Comparison of ENCODE assay signal across 10 mouse cellular contexts in the genomic region with DNA sequence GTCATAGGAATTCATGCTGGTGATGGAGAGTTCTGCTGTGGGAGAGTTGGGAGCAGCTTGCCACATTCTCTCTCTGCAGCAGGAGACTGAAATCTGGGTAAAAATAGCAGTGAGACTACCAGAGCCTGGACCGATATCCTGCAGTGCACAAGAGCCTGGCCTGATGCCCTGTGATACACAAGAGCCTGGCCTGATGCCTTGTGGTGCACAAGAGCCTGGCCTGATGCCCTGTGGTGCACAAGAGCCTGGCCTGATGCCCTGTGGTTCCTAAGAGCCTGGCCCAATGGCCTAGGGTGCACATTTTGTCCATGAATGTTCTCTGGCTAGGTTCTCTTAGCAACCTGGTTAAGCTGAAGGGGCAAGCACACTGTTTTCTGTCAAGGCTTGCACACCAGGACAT.
A peak's percentile ranks its signal among the peaks of the same experiment; 100 is the strongest.
DNase-seq lines count a peak whose midpoint lies in the region; ATAC-seq and TF ChIP-seq lines count a peak whose summit lies in the region.
"Had no signal": no experiment of that assay in that cellular context is flagged by ENCODE, and none has a peak within 500 bp of the region (broad histone marks: within the 10 kb centered on the region; RNA-seq: fewer than 3 reads in every experiment).

No protein-coding gene starts in this region.

- no peak overlapping the region for H3K27ac ChIP-seq in midbrain, postnatal 0 days (ENCODE audit: low read depth, low read length)
- H3K27ac ChIP-seq in midbrain, embryonic 10.5 days (replicated peaks): no peak overlapping the region
- H3K27ac ChIP-seq in lung, postnatal 0 days (ENCODE audit: low read length): no peak overlapping the region
- H3K27ac ChIP-seq in forebrain, embryonic 12.5 days: no peak overlapping the region
- H3K27ac ChIP-seq: limb, embryonic 13.5 days had no signal

- H3K4me2 ChIP-seq in midbrain, postnatal 0 days (ENCODE audit: low read depth, low read length, poor library complexity, severe bottlenecking): no peak overlapping the region
- no peak overlapping the region for H3K4me2 ChIP-seq in lung, postnatal 0 days (replicated peaks; ENCODE audit: low read depth, low read length)
- no peak overlapping the region for H3K4me2 ChIP-seq in forebrain, embryonic 12.5 days
- H3K4me2 ChIP-seq: limb, embryonic 13.5 days had no signal

- H3K4me3 ChIP-seq in midbrain, postnatal 0 days (ENCODE audit: low read depth, low read length): no peak overlapping the region
- no peak overlapping the region for H3K4me3 ChIP-seq in midbrain, embryonic 10.5 days
- no peak overlapping the region for H3K4me3 ChIP-seq in lung, postnatal 0 days (ENCODE audit: low read depth, low read length)
- H3K4me3 ChIP-seq in forebrain, embryonic 12.5 days (replicated peaks): no peak overlapping the region
- H3K4me3 ChIP-seq: erythroblast, embryonic 14.5 days; limb, embryonic 13.5 days had no signal

- no peaks in the 10 kb centered on the region for H3K9me3 ChIP-seq in midbrain, postnatal 0 days (ENCODE audit: low read length)
- no peaks in the 10 kb centered on the region for H3K9me3 ChIP-seq in midbrain, embryonic 10.5 days (replicated peaks)
- H3K9me3 ChIP-seq in lung, postnatal 0 days (ENCODE audit: low read length): no peaks in the 10 kb centered on the region
- no peaks in the 10 kb centered on the region for H3K9me3 ChIP-seq in forebrain, embryonic 12.5 days
- H3K9me3 ChIP-seq: limb, embryonic 13.5 days had no signal

- peak; percentile 62 for DNase-seq in midbrain, postnatal 0 days (ENCODE audit: low spot score)
- no peak for DNase-seq in midbrain, embryonic 10.5 days (ENCODE audit: low spot score)
- DNase-seq in cerebellum, adult 11-12 months: peak; percentile 93
- DNase-seq in heart, postnatal 4 days: peak; percentile 88
- DNase-seq in lung, postnatal 0 days (ENCODE audit: low spot score): peak; percentile 38
- no peak for DNase-seq in gastrocnemius, postnatal 25 days

- 0 out of 2 replicates have a peak, but pooled peaks have one; percentile 52 for ATAC-seq in midbrain, postnatal 0 days (ENCODE audit: low FRiP score)
- peak; percentile 66 for ATAC-seq in lung, postnatal 0 days
- no peak for ATAC-seq in megakaryocyte, adult 5-6 weeks (ENCODE audit: poor library complexity, severe bottlenecking)
- no peak for ATAC-seq in forebrain, embryonic 12.5 days (ENCODE audit: low FRiP score)

- H3K4me1 ChIP-seq in midbrain, postnatal 0 days (ENCODE audit: insufficient read depth, low read length): no peaks in the 10 kb centered on the region
- no peaks in the 10 kb centered on the region for H3K4me1 ChIP-seq in midbrain, embryonic 10.5 days
- H3K4me1 ChIP-seq in lung, postnatal 0 days (ENCODE audit: insufficient read depth, low read depth, low read length): no peaks in the 10 kb centered on the region
- no peaks in the 10 kb centered on the region for H3K4me1 ChIP-seq in forebrain, embryonic 12.5 days
- H3K4me1 ChIP-seq: limb, embryonic 13.5 days had no signal

- no peak overlapping the region for H3K9ac ChIP-seq in midbrain, postnatal 0 days (replicated peaks; ENCODE audit: low read length, poor library complexity, severe bottlenecking)
- H3K9ac ChIP-seq in lung, postnatal 0 days (replicated peaks; ENCODE audit: low read depth): no peak overlapping the region
- no peak overlapping the region for H3K9ac ChIP-seq in forebrain, embryonic 12.5 days
- H3K9ac ChIP-seq: limb, embryonic 13.5 days had no signal

- no peaks in the 10 kb centered on the region for H3K36me3 ChIP-seq in midbrain, postnatal 0 days (ENCODE audit: insufficient read depth, low read length)
- H3K36me3 ChIP-seq in midbrain, embryonic 10.5 days: no peaks in the 10 kb centered on the region
- no peaks in the 10 kb centered on the region for H3K36me3 ChIP-seq in lung, postnatal 0 days (ENCODE audit: insufficient read depth, low read length)
- no peaks in the 10 kb centered on the region for H3K36me3 ChIP-seq in forebrain, embryonic 12.5 days (replicated peaks)
- H3K36me3 ChIP-seq: limb, embryonic 13.5 days had no signal

- no peaks in the 10 kb centered on the region for H3K27me3 ChIP-seq in midbrain, postnatal 0 days (ENCODE audit: insufficient read depth, low read length)
- no peaks in the 10 kb centered on the region for H3K27me3 ChIP-seq in midbrain, embryonic 10.5 days (ENCODE audit: low read depth, poor library complexity, severe bottlenecking)
- no peaks in the 10 kb centered on the region for H3K27me3 ChIP-seq in lung, postnatal 0 days (replicated peaks; ENCODE audit: insufficient read depth, low read length)
- H3K27me3 ChIP-seq in forebrain, embryonic 12.5 days: no peaks in the 10 kb centered on the region
- H3K27me3 ChIP-seq: limb, embryonic 13.5 days had no signal

- 62% methylated on average over 1 of the region's 1 CpGs for WGBS in midbrain, postnatal 0 days
- WGBS in midbrain, embryonic 10.5 days: 91% methylated on average over 1 of the region's 1 CpGs
- WGBS in lung, postnatal 0 days: 31% methylated on average over 1 of the region's 1 CpGs
- 91% methylated on average over 1 of the region's 1 CpGs for WGBS in forebrain, embryonic 12.5 days

- TF ChIP-seq EP300 in lung, postnatal 0 days (IDR thresholded peaks at IDR 0.05): no peak

- no peak for TF ChIP-seq CTCF in midbrain, postnatal 0 days (IDR thresholded peaks at IDR 0.05)
- TF ChIP-seq CTCF in lung, postnatal 0 days (IDR thresholded peaks at IDR 0.05): no peak

Comparison
In these comparisons a context has a peak if more than half of its experiments do, and no peak if none do; other contexts are left out.
1. DNase-seq: peak in midbrain, postnatal 0 days (single experiment), cerebellum, adult 11-12 months (single experiment), heart, postnatal 4 days (single experiment) and lung, postnatal 0 days (single experiment); none in midbrain, embryonic 10.5 days (single experiment) and gastrocnemius, postnatal 25 days (single experiment).
2. ATAC-seq: peak in midbrain, postnatal 0 days (single experiment) and lung, postnatal 0 days (single experiment); none in megakaryocyte, adult 5-6 weeks (single experiment) and forebrain, embryonic 12.5 days (single experiment).